Mouse (Mus musculus): ENCODE results near the gene Cga. TPM values are rescaled to one million over a fixed set of nuclear protein-coding genes. Genes with fewer than 3 reads are reported as not detected.

The Cga gene
- total RNA-seq (2021): not detected
- long read RNA-seq, experiment 1: 0 reads
- long read RNA-seq, experiment 2: 0 reads

- no peak for DNase-seq
Observed at GRCm38 (mm10) chr4:34893479-34893878, at the start of gene Cga. TSS of gene Cga (plus strand) at chr4:34893779.

- DNase-seq: no peak
Observed at GRCm38 (mm10) chr4:34843839-34844238, 49.7 kb upstream of the Cga start.

GRCm38 (mm10) chr4:34847679-34848309 is 45.8 kb upstream of the Cga start:
- no peak for DNase-seq

GRCm38 (mm10) chr4:34850156-34850555 is 43.4 kb upstream of the Cga start:
- no peak for DNase-seq

- DNase-seq: no peak
Observed at GRCm38 (mm10) chr4:34852051-34852450, 41.5 kb upstream of the Cga start.

- DNase-seq: no peak
Observed at GRCm38 (mm10) chr4:34855966-34856365, 37.6 kb upstream of the Cga start.

GRCm38 (mm10) chr4:34858903-34859302 is 34.7 kb upstream of the Cga start:
- DNase-seq: no peak

- DNase-seq: peak; percentile 41 to 52
Observed at GRCm38 (mm10) chr4:34859416-34859815, 34.2 kb upstream of the Cga start.

GRCm38 (mm10) chr4:34861438-34861837 is 32.1 kb upstream of the Cga start:
- no peak for DNase-seq

- DNase-seq: no peak
Observed at GRCm38 (mm10) chr4:34869813-34870212, 23.8 kb upstream of the Cga start.

GRCm38 (mm10) chr4:34872896-34873495 is 20.6 kb upstream of the Cga start:
- no peak for DNase-seq

- DNase-seq: no peak
Observed at GRCm38 (mm10) chr4:34874234-34874633, 19.3 kb upstream of the Cga start.

- no peak for DNase-seq
Observed at GRCm38 (mm10) chr4:34880921-34881650, 12.5 kb upstream of the Cga start.

GRCm38 (mm10) chr4:34881851-34882250 is 11.7 kb upstream of the Cga start:
- no peak for DNase-seq

GRCm38 (mm10) chr4:34882291-34882769 is 11.2 kb upstream of the Cga start:
- DNase-seq: peak; percentile 52 to 59

- DNase-seq: peak; percentile 97
Observed at GRCm38 (mm10) chr4:34882818-34883217, 10.8 kb upstream of the Cga start, which contains the start of gene Zfp292. TSS of gene Zfp292 (minus strand) at chr4:34882960.

- no peak for DNase-seq
Observed at GRCm38 (mm10) chr4:34883366-34884029, 10.1 kb upstream of the Cga start.

GRCm38 (mm10) chr4:34885631-34886351 is 7.8 kb upstream of the Cga start:
- no peak for DNase-seq

GRCm38 (mm10) chr4:34886490-34887111 is 7.0 kb upstream of the Cga start:
- peak; percentile 84 to 88 for DNase-seq

- no peak for DNase-seq
Observed at GRCm38 (mm10) chr4:34887295-34887694, 6.3 kb upstream of the Cga start.

- no peak for DNase-seq
Observed at GRCm38 (mm10) chr4:34889101-34889811, 4.3 kb upstream of the Cga start.

All from adrenal gland, postnatal 36 days (tissue).